Mouse (Mus musculus) common myeloid progenitor, adult 5-6 weeks (primary cell): Measurements from ENCODE around the gene Olfr669. TPM values are rescaled to one million over a fixed set of nuclear protein-coding genes. Genes with fewer than 3 reads are reported as not detected.
"Not testable (repeated sequence)": the region's sequence is repeated elsewhere in the genome, so short reads cannot be mapped to it uniquely, and the experiment has no call there.

Source experiments
- ATAC-seq: replicated peaks from 2 replicates; pipeline ENCODE4 v1.8.0; 2016; ENCODE audit warnings: low read depth, mild to moderate bottlenecking, moderate TSS enrichment, inconsistent platforms; ENCODE audit not compliant: poor library complexity, severe bottlenecking
- total RNA-seq: library from RNA; stranded (forward); fragments of 200-1000, 187-1606 nt; gene quantifications from 2 replicates; pipeline ENCODE4 v1.2.3, GENCODE M21; 2017

Gene Olfr669
- total RNA-seq: not detected in 2 replicates

DNA sequence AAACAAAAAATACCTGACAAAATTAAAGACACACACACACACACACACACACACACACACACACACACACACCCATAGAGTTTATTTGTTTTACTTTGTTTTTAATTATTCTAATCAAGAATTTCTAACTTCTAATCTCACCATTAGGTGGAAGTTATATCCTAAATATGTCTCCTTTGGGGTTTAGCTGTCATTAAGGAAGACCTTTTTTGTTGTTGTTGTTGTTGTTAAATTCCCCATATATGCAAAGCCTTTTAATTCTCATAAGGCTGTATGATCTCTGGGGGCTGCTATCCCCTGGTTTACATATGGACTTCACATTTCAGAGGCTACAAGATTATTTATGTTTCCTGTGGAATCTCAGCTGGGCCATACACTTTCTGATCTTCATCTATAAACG is at the start of gene Olfr669:
Gene Olfr669 (plus strand): TSS at position 301 of the 400 bp plus-strand sequence.
- ATAC-seq: no peak

GRCm38 (mm10) chr7:104895852-104896251 is 38.2 kb upstream of the Olfr669 start, which contains the start of gene Olfr666:
Gene Olfr666 (minus strand): TSS chr7:104895952.
- ATAC-seq: no peak

- no peak for ATAC-seq
Measured at GRCm38 (mm10) chr7:104921382-104921781, 12.7 kb upstream of the Olfr669 start, which contains the start of gene Olfr667. Gene Olfr667 (minus strand): TSS chr7:104921482.

- no peak for ATAC-seq
Measured at GRCm38 (mm10) chr7:104927957-104928356, 6.1 kb upstream of the Olfr669 start, which contains the start of gene Olfr668. Gene Olfr668 (minus strand): TSS chr7:104928057.

DNA sequence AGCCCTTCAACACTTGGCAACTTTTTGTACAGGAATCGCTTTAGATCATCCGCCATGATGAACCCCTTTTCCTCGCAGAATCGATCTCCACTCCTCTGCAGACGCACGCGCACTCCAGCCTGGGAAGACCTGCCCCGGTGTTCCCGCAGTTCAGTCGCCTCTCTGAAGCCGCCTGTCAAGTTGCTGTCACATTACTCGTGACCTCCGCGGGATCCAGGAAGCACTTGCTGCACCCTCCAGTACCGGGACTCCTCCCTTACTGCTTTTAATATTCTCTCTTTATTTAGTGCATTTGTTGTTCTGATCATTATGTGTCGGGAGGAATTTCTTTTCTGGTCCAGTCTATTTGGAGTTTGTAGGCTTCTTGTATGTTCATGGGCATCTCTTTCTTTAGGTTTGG is 16.2 kb downstream of the Olfr669 start:
- peak; percentile 77 for ATAC-seq

GRCm38 (mm10) chr7:104962520-104962919 is 28.5 kb downstream of the Olfr669 start, which contains the start of gene Olfr670:
Gene Olfr670 (minus strand): TSS chr7:104962620.
- ATAC-seq: no peak

- not testable (repeated sequence) for ATAC-seq
Measured at GRCm38 (mm10) chr7:104972507-104972906, 38.5 kb downstream of the Olfr669 start.

DNA sequence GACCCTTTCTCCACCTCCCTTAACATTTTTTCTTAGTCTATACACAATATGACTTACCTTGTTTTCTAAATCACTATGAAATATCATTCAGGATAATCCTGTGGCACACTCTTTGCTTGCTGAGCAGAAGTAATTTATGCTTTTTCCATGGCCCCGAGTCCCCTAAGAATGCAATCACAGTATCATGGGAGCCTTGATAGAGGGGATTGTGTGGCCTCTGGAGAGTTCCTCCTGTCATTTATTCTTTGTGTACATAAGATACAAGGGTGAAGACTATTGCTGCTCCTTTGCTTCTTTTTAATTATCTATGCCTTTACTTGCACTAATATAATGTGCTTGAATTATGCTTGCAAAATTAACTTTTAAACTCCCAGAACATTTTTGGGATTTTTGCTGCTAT is 45.0 kb downstream of the Olfr669 start, which contains the start of gene Olfr671:
Gene Olfr671 (minus strand): TSS at position 101 of the 400 bp plus-strand sequence.
- ATAC-seq: no peak

Other genes starting within 250 kb of the Olfr669 start
- gene Olfr661, start 247.7 kb upstream of the Olfr669 start, total RNA-seq: not detected in 2 replicates
- not detected in 2 replicates for gene Usp17le, start 156.8 kb upstream of the Olfr669 start, total RNA-seq
- not detected in 2 replicates for gene Usp17lb, start 91.6 kb upstream of the Olfr669 start, total RNA-seq
- gene Usp17la, start 77.2 kb upstream of the Olfr669 start, total RNA-seq: not detected in 2 replicates
- gene Olfr665, start 56.2 kb upstream of the Olfr669 start, total RNA-seq: not detected in 2 replicates
- gene Olfr666, start 38.3 kb upstream of the Olfr669 start, total RNA-seq: not detected in 2 replicates
- not detected in 2 replicates for gene Olfr667, start 12.8 kb upstream of the Olfr669 start, total RNA-seq
- gene Olfr668, start 6.2 kb upstream of the Olfr669 start, total RNA-seq: not detected in 2 replicates
- gene Olfr670, start 28.4 kb downstream of the Olfr669 start, total RNA-seq: not detected in 2 replicates
- not detected in 2 replicates for gene Olfr671, start 44.9 kb downstream of the Olfr669 start, total RNA-seq
- gene Olfr672, start 67.8 kb downstream of the Olfr669 start, total RNA-seq: not detected in 2 replicates
- not detected in 2 replicates for gene Olfr675, start 94.2 kb downstream of the Olfr669 start, total RNA-seq
- not detected in 2 replicates for gene Olfr676, start 98.5 kb downstream of the Olfr669 start, total RNA-seq
- not detected in 2 replicates for gene Olfr677, start 117.1 kb downstream of the Olfr669 start, total RNA-seq
- gene Olfr678, start 130.2 kb downstream of the Olfr669 start, total RNA-seq: not detected in 2 replicates
- gene Olfr679, start 147.0 kb downstream of the Olfr669 start, total RNA-seq: not detected in 2 replicates
- gene Olfr680-ps1, start 158.6 kb downstream of the Olfr669 start, total RNA-seq: not detected in 2 replicates
- not detected in 2 replicates for gene Olfr681, start 182.6 kb downstream of the Olfr669 start, total RNA-seq
- not detected in 2 replicates for gene Olfr683, start 212.8 kb downstream of the Olfr669 start, total RNA-seq
- not detected in 2 replicates for gene Olfr684, start 229.4 kb downstream of the Olfr669 start, total RNA-seq